Mouse (Mus musculus): ENCODE data around the gene Brf1.
A peak's percentile ranks its signal among the peaks of the same experiment; 100 is the strongest.

DNA sequence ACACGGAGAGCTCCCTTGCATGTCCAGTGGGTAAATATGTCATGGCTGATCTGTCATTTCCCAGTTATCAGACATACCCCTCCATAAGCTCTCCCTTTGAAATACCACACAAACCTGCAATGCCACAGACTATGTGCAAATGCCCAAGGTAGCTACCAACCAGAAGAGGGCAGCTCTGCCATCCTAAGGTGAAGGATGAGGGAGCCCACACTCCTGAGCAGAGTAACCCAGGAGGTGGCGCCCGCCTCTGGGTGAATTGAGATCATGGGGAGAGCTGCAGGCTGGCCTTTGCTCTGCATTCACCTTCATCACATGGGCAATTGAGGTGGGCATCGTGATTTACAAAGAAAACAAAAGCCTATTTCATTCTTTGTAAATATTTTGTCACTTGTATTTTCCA is 4.5 kb upstream of the Brf1 start:
- TF ChIP-seq POLR2A (IDR thresholded peaks at IDR 0.05; ENCODE audit: borderline replicate concordance, extremely low read depth, insufficient read depth, insufficient read length, poor library complexity, severe bottlenecking) (no peak), CTCF (IDR thresholded peaks at IDR 0.05; ENCODE audit: borderline replicate concordance, extremely low read depth, insufficient read depth, insufficient read length) (peak; percentile 40; the same call in 1 of the 2 replicates)

Data from brain, embryonic 14.5 days (tissue).